Mouse (Mus musculus): ENCODE data around the gene Arl13a. TPM values are rescaled to one million over a fixed set of nuclear protein-coding genes. Genes with fewer than 3 reads are reported as not detected.

Gene Arl13a
- polyA plus RNA-seq, 1 experiment from 2014 or later = not detected

- TF ChIP-seq EP300 (optimal IDR thresholded peaks at IDR 0.05) (no peak), CTCF (IDR thresholded peaks at IDR 0.05; ENCODE audit: low read depth) (no peak)
- Histone ChIP-seq H3K4me1 (replicated peaks; ENCODE audit: control insufficient read depth, insufficient read depth) (no peaks in the 10 kb centered on the region), H3K27me3 (ENCODE audit: control insufficient read depth, insufficient read depth, low read length) (no peaks in the 10 kb centered on the region), H3K4me2 (replicated peaks; ENCODE audit: low read depth) (no peak overlapping the region), H3K36me3 (ENCODE audit: control insufficient read depth, insufficient read depth, low read length) (no peaks in the 10 kb centered on the region), H3K4me3 (ENCODE audit: low read depth, low read length) (no peak overlapping the region), H3K27ac (replicated peaks) (no peak overlapping the region), H3K9me3 (ENCODE audit: control insufficient read depth, low read length) (no peaks in the 10 kb centered on the region), H3K9ac (ENCODE audit: low read length) (no peak overlapping the region)
- DNase-seq (ENCODE audit: low spot score) (no peak), ATAC-seq (ENCODE audit: low FRiP score, low TSS enrichment) (no peak)
- 87% methylated on average over 7 of the region's 7 CpGs for WGBS
These were observed 23.9 kb downstream of the Arl13a start for GRCm38 (mm10) chrX:134211151-134211642.

GRCm38 (mm10) chrX:134218161-134218560 is 30.9 kb downstream of the Arl13a start:
- H3K27ac ChIP-seq (replicated peaks) = no peak overlapping the region
- no peaks in the 10 kb centered on the region for H3K27me3 ChIP-seq (ENCODE audit: control insufficient read depth, insufficient read depth, low read length)
- no peak overlapping the region for H3K9ac ChIP-seq (ENCODE audit: low read length)
- no peaks in the 10 kb centered on the region for H3K4me1 ChIP-seq (replicated peaks; ENCODE audit: control insufficient read depth, insufficient read depth)
- H3K9me3 ChIP-seq (ENCODE audit: control insufficient read depth, low read length) = no peaks in the 10 kb centered on the region
- H3K4me3 ChIP-seq (ENCODE audit: low read depth, low read length) = no peak overlapping the region
- DNase-seq (ENCODE audit: low spot score) (no peak), ATAC-seq (ENCODE audit: low FRiP score, low TSS enrichment) (no peak)
- TF ChIP-seq CTCF (IDR thresholded peaks at IDR 0.05; ENCODE audit: low read depth) (no peak), EP300 (optimal IDR thresholded peaks at IDR 0.05) (no peak)
- 66% methylated on average over 4 of the region's 4 CpGs for WGBS
- H3K4me2 ChIP-seq (replicated peaks; ENCODE audit: low read depth) = no peak overlapping the region
- H3K36me3 ChIP-seq (ENCODE audit: control insufficient read depth, insufficient read depth, low read length) = no peaks in the 10 kb centered on the region

- Histone ChIP-seq H3K4me1 (replicated peaks; ENCODE audit: control insufficient read depth, insufficient read depth) (no peaks in the 10 kb centered on the region), H3K36me3 (ENCODE audit: control insufficient read depth, insufficient read depth, low read length) (no peaks in the 10 kb centered on the region), H3K27ac (replicated peaks) (no peak overlapping the region), H3K4me3 (ENCODE audit: low read depth, low read length) (no peak overlapping the region), H3K9me3 (ENCODE audit: control insufficient read depth, low read length) (no peaks in the 10 kb centered on the region), H3K4me2 (replicated peaks; ENCODE audit: low read depth) (no peak overlapping the region), H3K27me3 (ENCODE audit: control insufficient read depth, insufficient read depth, low read length) (no peaks in the 10 kb centered on the region), H3K9ac (ENCODE audit: low read length) (no peak overlapping the region)
- WGBS = 47% methylated on average over 3 of the region's 3 CpGs
- DNase-seq (ENCODE audit: low spot score) = no peak
- TF ChIP-seq CTCF (IDR thresholded peaks at IDR 0.05; ENCODE audit: low read depth) (no peak), EP300 (optimal IDR thresholded peaks at IDR 0.05) (no peak)
- no peak for ATAC-seq (ENCODE audit: low FRiP score, low TSS enrichment)
These were observed 33.3 kb downstream of the Arl13a start for GRCm38 (mm10) chrX:134220618-134221017.

GRCm38 (mm10) chrX:134221856-134222255 is 34.6 kb downstream of the Arl13a start, which contains the start of gene Nox1:
TSS of gene Nox1 (minus strand) at chrX:134221956.
- TF ChIP-seq CTCF (IDR thresholded peaks at IDR 0.05; ENCODE audit: low read depth) (no peak), EP300 (optimal IDR thresholded peaks at IDR 0.05) (no peak)
- H3K27me3 ChIP-seq (ENCODE audit: control insufficient read depth, insufficient read depth, low read length) = no peaks in the 10 kb centered on the region
- H3K9me3 ChIP-seq (ENCODE audit: control insufficient read depth, low read length) = no peaks in the 10 kb centered on the region
- no peaks in the 10 kb centered on the region for H3K4me1 ChIP-seq (replicated peaks; ENCODE audit: control insufficient read depth, insufficient read depth)
- ATAC-seq (ENCODE audit: low FRiP score, low TSS enrichment) = no peak
- H3K4me2 ChIP-seq (replicated peaks; ENCODE audit: low read depth) = no peak within 1 kb of the TSS
- no peak within 1 kb of the TSS for H3K4me3 ChIP-seq (ENCODE audit: low read depth, low read length)
- no peak within 1 kb of the TSS for H3K27ac ChIP-seq (replicated peaks)
- H3K36me3 ChIP-seq (ENCODE audit: control insufficient read depth, insufficient read depth, low read length) = no peaks in the 10 kb centered on the region
- WGBS = 56% methylated on average over 4 of the region's 4 CpGs
- DNase-seq (ENCODE audit: low spot score) = no peak
- H3K9ac ChIP-seq (ENCODE audit: low read length) = no peak within 1 kb of the TSS

- DNase-seq (ENCODE audit: low spot score) (no peak), ATAC-seq (ENCODE audit: low FRiP score, low TSS enrichment) (no peak)
- TF ChIP-seq EP300 (optimal IDR thresholded peaks at IDR 0.05) (no peak), CTCF (IDR thresholded peaks at IDR 0.05; ENCODE audit: low read depth) (no peak)
- Histone ChIP-seq H3K4me2 (replicated peaks; ENCODE audit: low read depth) (no peak overlapping the region), H3K4me1 (replicated peaks; ENCODE audit: control insufficient read depth, insufficient read depth) (no peaks in the 10 kb centered on the region), H3K4me3 (ENCODE audit: low read depth, low read length) (no peak overlapping the region), H3K9ac (ENCODE audit: low read length) (no peak overlapping the region), H3K27me3 (ENCODE audit: control insufficient read depth, insufficient read depth, low read length) (no peaks in the 10 kb centered on the region), H3K27ac (replicated peaks) (no peak overlapping the region), H3K36me3 (ENCODE audit: control insufficient read depth, insufficient read depth, low read length) (no peaks in the 10 kb centered on the region), H3K9me3 (ENCODE audit: control insufficient read depth, low read length) (no peaks in the 10 kb centered on the region)
- 90% methylated on average over 1 of the region's 1 CpGs for WGBS
These were observed 45.7 kb downstream of the Arl13a start for GRCm38 (mm10) chrX:134233048-134233447.

GRCm38 (mm10) chrX:134238266-134238665 is 51.0 kb downstream of the Arl13a start:
- 85% methylated on average over 10 of the region's 10 CpGs for WGBS
- no peak for TF ChIP-seq EP300 (optimal IDR thresholded peaks at IDR 0.05)
- H3K4me2 ChIP-seq (replicated peaks; ENCODE audit: low read depth) = no peak overlapping the region
- no peak overlapping the region for H3K4me3 ChIP-seq (ENCODE audit: low read depth, low read length)
- H3K27ac ChIP-seq (replicated peaks) = no peak overlapping the region
- no peak for DNase-seq (ENCODE audit: low spot score)
- no peaks in the 10 kb centered on the region for H3K36me3 ChIP-seq (ENCODE audit: control insufficient read depth, insufficient read depth, low read length)
- no peaks in the 10 kb centered on the region for H3K27me3 ChIP-seq (ENCODE audit: control insufficient read depth, insufficient read depth, low read length)
- no peak for ATAC-seq (ENCODE audit: low FRiP score, low TSS enrichment)
- H3K9me3 ChIP-seq (ENCODE audit: control insufficient read depth, low read length) = no peaks in the 10 kb centered on the region
- H3K9ac ChIP-seq (ENCODE audit: low read length) = no peak overlapping the region
- no peaks in the 10 kb centered on the region for H3K4me1 ChIP-seq (replicated peaks; ENCODE audit: control insufficient read depth, insufficient read depth)

Measured in stomach, postnatal 0 days (tissue).